Mouse (Mus musculus): Measurements from ENCODE around the gene Stard13.

- no peak for TF ChIP-seq POLR2A (IDR thresholded peaks at IDR 0.05; ENCODE audit: extremely low read depth, insufficient read depth, low read length)
- TF ChIP-seq CTCF (IDR thresholded peaks at IDR 0.05; ENCODE audit: extremely low read depth, insufficient read depth, low read length): no peak
Observed at GRCm38 (mm10) chr5:151018959-151019358, 214.7 kb downstream of the Stard13 start.
